Mouse (Mus musculus): ENCODE measurements around the gene Tbx21. TPM values are rescaled to one million over a fixed set of nuclear protein-coding genes. Genes with fewer than 3 reads are reported as not detected.

Gene Tbx21
- total RNA-seq (2023): 10 to 100 TPM; 14.3 to 20.3 TPM

GRCm38 (mm10) chr11:97114671-97115601 lies at the start of gene Tbx21:
TSS of gene Tbx21 (minus strand) at chr11:97115331.

GRCm38 (mm10) chr11:97151343-97151801 lies 36.2 kb upstream of the Tbx21 start, which contains the start of gene Tbkbp1:
TSS of gene Tbkbp1 (minus strand) at chr11:97151495.

GRCm38 (mm10) chr11:97050216-97050943 lies 64.8 kb downstream of the Tbx21 start, which contains the start of gene Osbpl7:
TSS of gene Osbpl7 (plus strand) at chr11:97050628.

Other genes with a start within 250 kb of the Tbx21 start
- gene Cdk5rap3, start 198.8 kb downstream of the Tbx21 start, total RNA-seq (2023): 10 to 100 TPM; 56.6 to 59.2 TPM
- not detected for gene Prr15l, start 187.2 kb downstream of the Tbx21 start, total RNA-seq (2023)
- 10 to 100 TPM; 17.9 to 23.9 TPM for gene Pnpo, start 171.3 kb downstream of the Tbx21 start, total RNA-seq (2023)
- gene Sp2, start 132.4 kb downstream of the Tbx21 start, total RNA-seq (2023): 10 to 100 TPM; 47.1 to 50.9 TPM
- gene Sp6, start 101.9 kb downstream of the Tbx21 start, total RNA-seq (2023): 1 to 10 TPM; 3.9 TPM
- gene Scrn2, start 85.4 kb downstream of the Tbx21 start, total RNA-seq (2023): 1 to 10 TPM; 3.7 to 4.2 TPM
- gene Lrrc46, start 73.9 kb downstream of the Tbx21 start, total RNA-seq (2023): not detected
- 10 to 100 TPM; 46.7 to 48.3 TPM for gene Mrpl10, start 73.8 kb downstream of the Tbx21 start, total RNA-seq (2023)
- 10 to 100 TPM; 33.4 to 33.5 TPM for gene Osbpl7, start 64.7 kb downstream of the Tbx21 start, total RNA-seq (2023)
- gene Tbkbp1, start 36.2 kb upstream of the Tbx21 start, total RNA-seq (2023): 1 to 10 TPM; 1.9 to 3.6 TPM
- gene Kpnb1, start 72.5 kb upstream of the Tbx21 start, total RNA-seq (2023): 100 to 1,000 TPM; 165 to 185 TPM
- 10 to 100 TPM; 72.0 to 77.0 TPM for gene Npepps, start 165.3 kb upstream of the Tbx21 start, total RNA-seq (2023)
- gene Mrpl45, start 200.4 kb upstream of the Tbx21 start, total RNA-seq (2023): 10 to 100 TPM; 11.3 to 16.7 TPM
- gene Gpr179, start 236.7 kb upstream of the Tbx21 start, total RNA-seq (2023): under 1 TPM; 0.06 TPM
- gene Socs7, start 247.2 kb upstream of the Tbx21 start, total RNA-seq (2023): 10 to 100 TPM; 16.6 to 21.0 TPM

Measured in T-cell, adult 66 days (primary cell).